Mouse (Mus musculus) testis, adult 10 weeks (tissue): Measurements from ENCODE around the gene Triobp. TPM values are rescaled to one million over a fixed set of nuclear protein-coding genes. Genes with fewer than 3 reads are reported as not detected.

Experiments used
- polyA plus RNA-seq: library from polyadenylated mRNA; stranded (reverse); fragments of 350-450 nt; fragmentation: Illumina TruSeq; extraction: RNeasy Lipid Tissue Mini Kit (QIAGEN cat#74804); gene quantifications from one replicate; pipeline ENCODE4 v1.2.3, GENCODE M21; 2014; ENCODE audit warnings: low read depth, low replicate concordance

Gene Triobp
- polyA plus RNA-seq: 0.59 TPM

DNA sequence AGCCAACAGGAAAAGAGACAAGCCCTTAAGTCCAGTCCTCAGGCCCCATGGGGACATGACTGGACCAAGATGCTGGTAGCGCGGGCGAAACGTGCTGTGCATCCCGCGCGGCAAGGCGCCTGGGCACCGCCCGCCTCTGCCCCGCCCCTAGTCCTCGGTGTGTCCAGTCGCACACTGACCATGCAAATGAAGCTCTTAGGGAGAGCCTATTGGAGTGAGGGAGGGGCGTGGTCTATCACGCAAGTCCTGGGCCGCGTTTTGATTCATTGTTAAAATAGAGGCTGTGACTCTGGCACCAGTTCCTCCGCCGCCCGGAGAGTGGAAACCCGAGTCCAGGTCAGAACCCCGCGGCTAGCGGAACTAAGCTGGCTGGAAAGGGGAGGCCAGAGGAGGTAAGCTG is at the start of gene Triobp:
Gene Triobp, plus strand, starts transcription at position 68 of the 400 bp plus-strand sequence.

DNA sequence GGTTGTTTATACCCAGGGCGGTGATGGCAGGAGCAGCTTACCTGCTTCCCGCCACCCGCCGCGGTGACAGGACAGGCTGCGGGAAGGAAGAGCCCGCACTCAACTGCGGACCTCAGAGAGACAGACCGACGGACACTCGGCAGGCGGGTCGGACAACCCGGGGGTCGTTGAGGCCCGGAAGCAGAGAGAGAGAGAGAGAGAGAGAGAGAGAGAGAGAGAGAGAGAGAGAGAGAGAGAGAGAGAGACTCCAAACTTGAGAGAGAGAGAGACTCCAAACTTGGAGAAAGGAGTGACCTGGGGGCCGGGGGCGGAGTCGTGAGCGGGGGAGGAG is 48.1 kb upstream of the Triobp start, which contains the start of gene Gm49510:
Gene Gm49510, plus strand, starts transcription at position 259 of the 331 bp plus-strand sequence.

GRCm38 (mm10) chr15:78899740-78900584 is 47.6 kb upstream of the Triobp start, which contains the start of gene Sh3bp1:
TSS of gene Sh3bp1 (plus strand) at chr15:78899768.

DNA sequence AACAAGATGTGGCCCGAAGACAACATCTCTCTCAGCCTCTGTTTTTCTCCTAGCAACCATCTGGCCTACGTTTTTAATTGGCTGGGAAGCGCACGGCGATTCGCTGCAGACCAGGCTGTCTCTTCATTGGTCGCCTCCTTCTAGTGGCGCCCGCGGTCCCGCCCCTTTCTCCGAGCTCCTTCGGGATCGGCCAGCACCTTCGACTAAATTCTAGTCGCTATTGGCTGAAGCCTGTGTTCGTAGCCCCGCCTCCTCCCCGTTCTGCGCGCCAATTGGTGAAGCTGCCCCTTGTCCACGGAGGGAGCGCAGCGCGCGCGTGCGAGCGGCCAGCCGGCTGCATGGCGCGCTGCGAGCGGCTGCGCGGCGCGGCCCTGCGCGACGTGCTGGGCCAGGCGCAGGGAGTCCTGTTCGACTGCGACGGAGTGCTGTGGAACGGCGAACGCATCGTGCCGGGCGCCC is 33.9 kb upstream of the Triobp start, which contains the start of gene Pdxp:
Gene Pdxp, plus strand, starts transcription at position 288 of the 459 bp plus-strand sequence.

DNA sequence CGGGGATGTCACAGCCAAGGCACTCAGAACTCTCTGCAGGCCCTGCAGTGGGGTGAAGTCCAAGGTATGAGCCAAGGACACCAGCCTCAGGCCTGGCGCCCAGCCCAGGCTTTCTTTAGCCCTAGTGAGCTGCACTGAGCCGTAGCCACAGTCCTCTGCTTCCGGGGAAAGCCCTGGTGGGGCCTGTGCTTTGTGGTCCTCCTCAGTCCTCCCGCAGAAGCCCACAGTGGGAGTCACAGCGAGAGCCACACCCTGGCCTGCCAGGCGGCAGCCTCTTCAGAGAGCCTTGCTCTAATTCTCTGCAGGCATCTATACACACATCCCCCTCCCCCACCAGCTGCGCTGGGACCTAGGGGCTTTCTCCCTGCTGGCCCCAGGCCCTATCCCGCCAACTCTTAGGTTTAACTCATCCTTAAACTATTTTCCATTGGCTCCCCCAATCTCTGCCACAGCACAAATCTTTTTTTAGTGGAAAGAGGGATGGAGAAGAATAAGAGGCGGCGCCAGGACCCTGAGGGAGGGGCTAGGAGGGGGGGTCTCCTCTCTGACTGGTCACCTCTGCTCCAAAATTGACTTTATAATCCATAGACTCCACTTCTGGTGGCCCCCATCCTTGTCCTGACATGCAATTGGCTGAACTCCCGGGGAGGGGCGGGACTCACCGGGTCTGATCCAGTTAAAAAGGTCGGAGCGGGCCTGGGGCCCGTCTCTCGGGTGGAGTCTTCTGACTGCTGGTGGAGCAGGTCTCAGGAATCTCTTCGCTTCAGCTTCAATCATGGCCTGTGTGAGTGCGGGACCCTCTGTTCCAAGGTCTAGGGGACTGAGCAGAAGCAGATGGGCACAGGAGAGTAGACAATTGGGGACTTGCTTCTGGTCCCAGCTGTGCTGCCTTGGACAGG is 21.3 kb upstream of the Triobp start, which contains the start of gene Lgals1:
Gene Lgals1, plus strand, starts transcription at position 705 of the 899 bp plus-strand sequence.

DNA sequence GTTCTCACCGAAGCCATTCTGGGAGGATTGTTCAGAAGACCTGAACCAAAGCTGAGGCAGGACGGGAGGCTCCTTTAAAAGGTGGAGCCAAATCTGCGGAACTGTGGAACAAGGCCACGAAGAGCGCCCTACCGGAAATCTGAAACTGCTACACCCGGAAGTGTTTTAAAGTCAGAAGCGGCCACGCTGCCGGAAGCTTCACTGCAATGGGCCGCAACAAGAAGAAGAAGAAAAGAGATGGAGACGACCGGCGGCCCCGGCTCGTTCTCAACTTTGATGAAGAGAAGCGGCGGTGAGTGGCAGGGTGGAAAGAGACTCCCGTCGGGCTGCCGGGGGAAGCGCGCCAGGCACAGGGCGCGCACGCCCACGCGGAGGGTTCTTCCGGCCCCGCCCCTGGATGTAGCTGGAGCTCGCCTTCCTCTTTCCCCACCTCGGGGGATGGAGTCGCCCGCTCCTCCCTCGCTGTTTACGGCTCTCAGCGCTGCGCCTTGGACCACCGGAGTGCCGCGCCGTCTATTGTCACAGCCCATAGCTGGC is 12.7 kb upstream of the Triobp start, which contains the start of gene Nol12:
Gene Nol12, plus strand, starts transcription at position 150 of the 537 bp plus-strand sequence.

DNA sequence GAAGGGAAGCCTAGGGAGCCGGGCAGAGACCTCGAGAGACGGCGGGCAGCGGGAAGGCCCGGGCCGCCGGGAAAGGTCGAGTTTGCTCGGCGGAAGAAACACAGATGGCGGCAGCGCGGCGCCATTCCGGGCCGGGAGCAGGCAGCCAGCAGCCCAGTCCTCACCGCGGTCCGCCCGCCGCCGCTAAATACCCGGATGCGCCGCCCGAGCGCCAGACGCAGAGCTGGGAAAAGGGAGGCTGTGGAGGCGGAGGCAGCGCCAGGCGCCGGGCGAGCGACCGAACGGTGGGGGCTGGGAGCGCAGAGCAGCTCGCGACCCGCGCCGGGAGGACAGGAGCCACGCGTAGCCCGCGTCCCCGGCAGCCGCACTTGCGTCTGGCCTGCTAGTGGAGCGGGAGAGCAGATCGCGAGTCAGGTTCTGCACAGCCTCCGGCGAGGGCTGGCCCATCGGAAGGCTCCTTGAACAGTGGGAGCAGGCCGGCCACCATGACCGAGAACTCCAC is 80.8 kb downstream of the Triobp start, which contains the start of gene H1f0:
Gene H1f0, plus strand, starts transcription at position 214 of the 502 bp plus-strand sequence.

GRCm38 (mm10) chr15:79041585-79041984 is 94.1 kb downstream of the Triobp start, which contains the start of gene Galr3:
TSS of gene Galr3 (plus strand) at chr15:79041885.

Other genes with a start within 250 kb of the Triobp start
- 0.27 TPM for gene Elfn2, start 229.0 kb upstream of the Triobp start, polyA plus RNA-seq
- gene Mfng, start 174.2 kb upstream of the Triobp start, polyA plus RNA-seq: not detected
- 0.15 TPM for gene Card10, start 144.7 kb upstream of the Triobp start, polyA plus RNA-seq
- 0.07 TPM for gene Cdc42ep1, start 105.1 kb upstream of the Triobp start, polyA plus RNA-seq
- gene Lgals2, start 92.2 kb upstream of the Triobp start, polyA plus RNA-seq: 0.45 TPM
- gene Gga1, start 70.5 kb upstream of the Triobp start, polyA plus RNA-seq: 3.3 TPM
- gene Gm49510, start 48.1 kb upstream of the Triobp start, polyA plus RNA-seq: not detected
- gene Sh3bp1, start 48.0 kb upstream of the Triobp start, polyA plus RNA-seq: not detected
- gene Pdxp, start 33.8 kb upstream of the Triobp start, polyA plus RNA-seq: 0.49 TPM
- 5.7 TPM for gene Lgals1, start 21.0 kb upstream of the Triobp start, polyA plus RNA-seq
- gene Nol12, start 12.8 kb upstream of the Triobp start, polyA plus RNA-seq: 13.6 TPM
- 11.0 TPM for gene H1f0, start 80.7 kb downstream of the Triobp start, polyA plus RNA-seq
- not detected for gene Galr3, start 94.2 kb downstream of the Triobp start, polyA plus RNA-seq
- gene Ankrd54, start 115.2 kb downstream of the Triobp start, polyA plus RNA-seq: 16.7 TPM
- gene Eif3l, start 127.5 kb downstream of the Triobp start, polyA plus RNA-seq: 67.2 TPM
- gene Micall1, start 161.2 kb downstream of the Triobp start, polyA plus RNA-seq: 14.5 TPM
- gene Polr2f, start 193.3 kb downstream of the Triobp start, polyA plus RNA-seq: not detected
- 20.5 TPM for gene 1700088E04Rik, start 193.5 kb downstream of the Triobp start, polyA plus RNA-seq
- gene Sox10, start 217.5 kb downstream of the Triobp start, polyA plus RNA-seq: not detected